Mouse (Mus musculus) liver, embryonic 16.5 days (tissue): ENCODE data around the gene Ap2a1. TPM values are rescaled to one million over a fixed set of nuclear protein-coding genes. Genes with fewer than 3 reads are reported as not detected.
A peak's percentile ranks its signal among the peaks of the same experiment; 100 is the strongest.

Experiments
- ATAC-seq: fragments of 200-750 bp; cut with Nextera tagmentation; 2 replicates; pipeline ENCODE4 v1.8.0; 2017; ENCODE audit warnings: low read depth, mild to moderate bottlenecking, moderate number of reproducible peaks, moderate library complexity
- H3K27ac ChIP-seq: fragments of 300-500 bp; sonication (generic); 2 replicates; pipeline ENCODE4 v1.5.1; 2014; ENCODE audit warnings: mild to moderate bottlenecking, low read length
- H3K27me3 ChIP-seq: fragments of 300-500 bp; sonication (generic); 2 replicates; pipeline ENCODE4 v1.6.1; 2014; ENCODE audit warnings: low read depth, low read length, mixed read lengths; ENCODE audit not compliant: control insufficient read depth, insufficient read depth
- H3K36me3 ChIP-seq: fragments of 300-500 bp; sonication (generic); 2 replicates; pipeline ENCODE4 v1.6.1; 2014; ENCODE audit warnings: mild to moderate bottlenecking; ENCODE audit not compliant: control insufficient read depth, insufficient read depth
- H3K4me1 ChIP-seq: fragments of 300-500 bp; sonication (generic); 2 replicates; pipeline ENCODE4 v1.6.1; 2014; ENCODE audit warnings: low read depth, low read length, mixed read lengths; ENCODE audit not compliant: control insufficient read depth
- H3K4me2 ChIP-seq: fragments of 300-500 bp; sonication (generic); 2 replicates; pipeline ENCODE4 v1.6.1; 2014; ENCODE audit warnings: low read depth, low read length, mixed read lengths
- H3K4me3 ChIP-seq: fragments of 300-500 bp; sonication (generic); 2 replicates; pipeline ENCODE4 v1.5.1; 2014; ENCODE audit warnings: low read depth, mild to moderate bottlenecking, low read length
- H3K9ac ChIP-seq: fragments of 300-500 bp; sonication (generic); 2 replicates; pipeline ENCODE4 v1.6.1; 2014; ENCODE audit warnings: low read depth, low read length
- H3K9me3 ChIP-seq: fragments of 300-500 bp; sonication (generic); replicated peaks from 2 replicates; pipeline ENCODE4 v1.6.1; 2016; ENCODE audit warnings: low read length; ENCODE audit not compliant: control insufficient read depth
- WGBS: fragments of 180-500 bp; shearing (Covaris S2); extraction: QIAGEN DNeasy Blood & Tissue Kit; methylation state at CpG from one replicate; pipeline ENCODE4 v1.1.7; 2014; ENCODE audit not compliant: insufficient replicate concordance; 5-methylcytosine and 5-hydroxymethylcytosine counted together
- polyA plus RNA-seq: library from polyadenylated mRNA; unstranded; fragments of >200 nt; fragmentation: Nextera tagmentation; extraction: Ambion mirVana; gene quantifications from 2 replicates; pipeline ENCODE4 v1.2.1, GENCODE M21; 2015

Gene Ap2a1
- polyA plus RNA-seq, 1 experiment from 2014 or later, result 63.7 TPM

- H3K36me3 ChIP-seq, result no peaks in the 10 kb centered on the region
- H3K4me1 ChIP-seq, result peaks cover 18% of the 10 kb centered on the region
- H3K27ac ChIP-seq, result no peak overlapping the region
- ATAC-seq, result no peak
- 67% methylated on average over 6 of the region's 6 CpGs for WGBS
- no peak overlapping the region for H3K4me2 ChIP-seq
- no peak overlapping the region for H3K9ac ChIP-seq
- H3K4me3 ChIP-seq, result no peak overlapping the region
- H3K9me3 ChIP-seq, result no peaks in the 10 kb centered on the region
- H3K27me3 ChIP-seq, result peaks cover 9% of the 10 kb centered on the region
Observed at GRCm38 (mm10) chr7:44956266-44956665, 27.0 kb upstream of the Ap2a1 start.

- 36% methylated on average over 5 of the region's 5 CpGs for WGBS
- Histone ChIP-seq H3K4me3 (no peak overlapping the region), H3K27ac (no peak overlapping the region), H3K9ac (no peak overlapping the region), H3K4me2 (no peak overlapping the region), H3K36me3 (no peaks in the 10 kb centered on the region), H3K9me3 (no peaks in the 10 kb centered on the region), H3K27me3 (peaks cover 15% of the 10 kb centered on the region), H3K4me1 (peaks cover 18% of the 10 kb centered on the region)
- no peak for ATAC-seq
Observed at GRCm38 (mm10) chr7:44955628-44956027, 26.3 kb upstream of the Ap2a1 start.

GRCm38 (mm10) chr7:44954091-44954885 lies 25.0 kb upstream of the Ap2a1 start:
- no peak overlapping the region for H3K27ac ChIP-seq
- H3K9me3 ChIP-seq, result no peaks in the 10 kb centered on the region
- H3K9ac ChIP-seq, result no peak overlapping the region
- H3K36me3 ChIP-seq, result no peaks in the 10 kb centered on the region
- H3K4me3 ChIP-seq, result no peak overlapping the region
- ATAC-seq, result no peak
- peaks cover 18% of the 10 kb centered on the region for H3K4me1 ChIP-seq
- peaks cover 28% of the 10 kb centered on the region for H3K27me3 ChIP-seq
- no peak overlapping the region for H3K4me2 ChIP-seq
- 83% methylated on average over 12 of the region's 12 CpGs for WGBS

GRCm38 (mm10) chr7:44953561-44953960 lies 24.3 kb upstream of the Ap2a1 start:
- no peak overlapping the region for H3K4me2 ChIP-seq
- ATAC-seq, result no peak
- no peak overlapping the region for H3K4me3 ChIP-seq
- H3K9me3 ChIP-seq, result no peaks in the 10 kb centered on the region
- no peak overlapping the region for H3K27ac ChIP-seq
- peaks cover 18% of the 10 kb centered on the region for H3K4me1 ChIP-seq
- H3K27me3 ChIP-seq, result peaks cover 27% of the 10 kb centered on the region
- H3K9ac ChIP-seq, result no peak overlapping the region
- WGBS, result 65% methylated on average over 14 of the region's 14 CpGs
- no peaks in the 10 kb centered on the region for H3K36me3 ChIP-seq

GRCm38 (mm10) chr7:44952611-44953306 lies 23.5 kb upstream of the Ap2a1 start:
- Histone ChIP-seq H3K9ac (peak overlapping the region; percentile 70), H3K4me3 (peak overlapping the region; percentile 70), H3K4me1 (peaks cover 18% of the 10 kb centered on the region), H3K9me3 (no peaks in the 10 kb centered on the region), H3K27me3 (peaks cover 31% of the 10 kb centered on the region), H3K4me2 (peak overlapping the region; percentile 96), H3K36me3 (no peaks in the 10 kb centered on the region), H3K27ac (peak overlapping the region; percentile 75)
- WGBS, result 6% methylated on average over 24 of the region's 24 CpGs
- peak; percentile 88 for ATAC-seq

- 1% methylated on average over 10 of the region's 10 CpGs for WGBS
- H3K27ac ChIP-seq, result peak overlapping the region; percentile 75
- peaks cover 31% of the 10 kb centered on the region for H3K27me3 ChIP-seq
- peaks cover 18% of the 10 kb centered on the region for H3K4me1 ChIP-seq
- H3K36me3 ChIP-seq, result no peaks in the 10 kb centered on the region
- H3K4me3 ChIP-seq, result peak overlapping the region; percentile 70
- ATAC-seq, result peak; percentile 81
- peak overlapping the region; percentile 96 for H3K4me2 ChIP-seq
- no peaks in the 10 kb centered on the region for H3K9me3 ChIP-seq
- peak overlapping the region; percentile 70 for H3K9ac ChIP-seq
Observed at GRCm38 (mm10) chr7:44951960-44952359, 22.7 kb upstream of the Ap2a1 start.

GRCm38 (mm10) chr7:44949922-44950321 lies 20.6 kb upstream of the Ap2a1 start:
- no peak overlapping the region for H3K4me2 ChIP-seq
- no peaks in the 10 kb centered on the region for H3K9me3 ChIP-seq
- WGBS, result 43% methylated on average over 6 of the region's 6 CpGs
- H3K4me3 ChIP-seq, result no peak overlapping the region
- no peaks in the 10 kb centered on the region for H3K36me3 ChIP-seq
- no peak for ATAC-seq
- peaks cover 18% of the 10 kb centered on the region for H3K4me1 ChIP-seq
- H3K27ac ChIP-seq, result no peak overlapping the region
- peaks cover 31% of the 10 kb centered on the region for H3K27me3 ChIP-seq
- no peak overlapping the region for H3K9ac ChIP-seq

GRCm38 (mm10) chr7:44942904-44943303 lies 13.6 kb upstream of the Ap2a1 start, which contains the start of gene Tsks:
TSS of gene Tsks (plus strand) at chr7:44943204.
- Histone ChIP-seq H3K4me3 (no peak within 1 kb of the TSS), H3K9ac (no peak within 1 kb of the TSS), H3K4me2 (no peak within 1 kb of the TSS), H3K9me3 (no peaks in the 10 kb centered on the region), H3K4me1 (no peaks in the 10 kb centered on the region), H3K27me3 (no peaks in the 10 kb centered on the region), H3K36me3 (no peaks in the 10 kb centered on the region), H3K27ac (no peak within 1 kb of the TSS)
- 76% methylated on average over 7 of the region's 7 CpGs for WGBS
- no peak for ATAC-seq

GRCm38 (mm10) chr7:44938680-44939079 lies 9.4 kb upstream of the Ap2a1 start:
- Histone ChIP-seq H3K9me3 (no peaks in the 10 kb centered on the region), H3K27me3 (no peaks in the 10 kb centered on the region), H3K36me3 (no peaks in the 10 kb centered on the region), H3K27ac (no peak overlapping the region), H3K4me3 (no peak overlapping the region), H3K9ac (no peak overlapping the region), H3K4me1 (no peaks in the 10 kb centered on the region), H3K4me2 (no peak overlapping the region)
- WGBS, result 65% methylated on average over 4 of the region's 4 CpGs
- ATAC-seq, result no peak
